Mouse (Mus musculus): ENCODE results near the gene Syngr2. TPM values are rescaled to one million over a fixed set of nuclear protein-coding genes. Genes with fewer than 3 reads are reported as not detected.

Syngr2 gene
- polyA plus RNA-seq, 2 experiments: 41.4 to 75.8 TPM

DNA sequence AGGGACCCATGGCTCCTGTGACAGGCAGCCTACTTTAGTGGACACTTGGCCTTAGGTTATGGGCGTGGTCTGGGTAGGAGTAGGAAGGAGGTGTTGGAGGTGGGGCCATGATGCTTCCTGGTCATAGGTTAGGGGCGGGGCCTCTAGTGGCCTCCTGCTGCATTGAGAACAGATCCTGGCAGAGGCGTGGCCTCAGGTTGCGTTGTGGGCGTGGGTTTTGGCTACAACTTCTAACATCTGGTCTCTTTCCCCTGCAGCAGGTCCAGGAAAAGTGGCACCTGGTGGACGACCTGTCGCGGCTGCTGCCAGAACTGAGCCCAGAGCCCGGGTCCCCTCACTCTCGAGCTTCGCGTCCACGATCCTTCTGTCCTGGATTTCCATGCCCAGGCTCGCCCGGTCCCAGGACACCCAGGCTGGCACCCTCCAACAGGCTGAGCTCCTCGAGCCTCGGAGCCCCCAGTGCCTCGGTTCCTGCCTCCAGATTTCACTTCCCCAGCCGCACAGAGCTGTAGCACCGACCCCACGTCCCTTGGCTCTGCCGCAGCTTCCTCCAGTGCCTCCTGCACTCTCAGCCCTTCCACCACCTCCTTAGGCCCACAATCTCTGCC, 17.1 kb upstream of the Syngr2 start:
- Histone ChIP-seq H3K27ac (replicated peaks; ENCODE audit: low read depth, low read length) (no peak overlapping the region), H3K4me1 (ENCODE audit: control insufficient read depth, insufficient read depth, low read length) (peaks cover 11% of the 10 kb centered on the region), H3K36me3 (ENCODE audit: control insufficient read depth, insufficient read depth, low read length) (no peaks in the 10 kb centered on the region), H3K9me3 (ENCODE audit: control insufficient read depth, low read length) (no peaks in the 10 kb centered on the region), H3K4me2 (replicated peaks; ENCODE audit: low read depth, low read length, severe bottlenecking) (peak overlapping the region; percentile 36), H3K4me3 (replicated peaks; ENCODE audit: low read length) (no peak overlapping the region), H3K9ac (ENCODE audit: low read depth, low read length, severe bottlenecking) (peak overlapping the region; percentile 18; the same call in 1 of the 2 replicates), H3K27me3 (ENCODE audit: control insufficient read depth, insufficient read depth, low read length) (no peaks in the 10 kb centered on the region)
- peak; percentile 52 for DNase-seq (ENCODE audit: low spot score)
- 6% methylated on average over 20 of the region's 22 CpGs for WGBS
- no peak for TF ChIP-seq POLR2A (IDR thresholded peaks at IDR 0.05; ENCODE audit: borderline replicate concordance, extremely low read depth, insufficient read depth, insufficient read length)
- peak; percentile 28; the same call in 1 of the 2 replicates for ATAC-seq (ENCODE audit: low FRiP score, low read depth)

DNA sequence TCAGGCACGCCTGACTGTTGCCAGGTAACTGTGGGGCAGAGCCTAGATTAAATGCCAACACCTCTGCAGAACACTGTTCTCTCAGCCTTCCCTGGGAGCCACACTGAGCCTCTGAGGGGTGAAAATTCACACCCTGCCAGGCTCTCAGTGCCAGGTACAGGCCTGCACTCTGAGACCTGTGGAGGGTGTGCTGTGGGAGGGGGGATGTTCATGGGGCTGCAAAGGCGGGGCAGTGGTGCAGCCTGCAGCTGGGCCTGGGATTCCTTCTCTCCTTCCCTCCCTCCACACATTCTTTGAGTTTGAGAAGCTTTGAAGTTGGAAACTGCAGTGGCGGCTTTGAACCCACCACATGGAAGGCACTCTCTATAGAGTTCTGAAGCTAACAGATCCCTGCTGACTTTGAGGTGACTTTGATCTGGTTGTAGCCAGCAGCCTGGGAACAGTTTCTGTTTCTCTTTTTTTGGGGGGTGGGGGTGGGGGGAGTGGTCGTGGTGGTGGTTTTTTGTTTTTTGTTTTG, 15.4 kb upstream of the Syngr2 start:
- Histone ChIP-seq H3K4me1 (ENCODE audit: control insufficient read depth, insufficient read depth, low read length) (peaks cover 11% of the 10 kb centered on the region), H3K27ac (replicated peaks; ENCODE audit: low read depth, low read length) (no peak overlapping the region)
- WGBS: 43% methylated on average over 4 of the region's 4 CpGs

DNA sequence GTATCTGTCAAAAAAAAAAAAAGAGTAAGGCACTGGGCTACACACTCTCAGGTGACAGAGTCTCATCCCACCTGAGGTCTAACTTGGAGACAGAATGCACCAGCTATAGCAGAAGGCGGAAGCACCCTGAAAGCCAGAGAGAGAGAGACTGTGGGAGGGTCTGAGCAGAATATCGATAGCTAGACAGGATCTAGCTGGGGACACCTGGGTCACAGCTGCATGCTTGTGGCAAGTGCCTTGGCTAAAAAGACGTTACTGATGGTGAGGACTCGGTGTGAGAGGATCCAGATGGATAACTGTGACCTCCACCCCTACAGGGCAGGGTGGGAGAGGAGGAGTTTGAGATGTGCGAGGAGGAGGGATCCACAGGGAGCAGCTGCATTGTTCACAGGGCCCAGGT, 12.5 kb upstream of the Syngr2 start:
- 40% methylated on average over 5 of the region's 5 CpGs for WGBS

More for the DNA sequence above, 15.4 kb upstream of the Syngr2 start:
- H3K4me3 ChIP-seq (replicated peaks; ENCODE audit: low read length): no peak overlapping the region
- H3K9me3 ChIP-seq (ENCODE audit: control insufficient read depth, low read length): no peaks in the 10 kb centered on the region
- H3K9ac ChIP-seq (ENCODE audit: low read depth, low read length, severe bottlenecking): no peak overlapping the region
- no peaks in the 10 kb centered on the region for H3K36me3 ChIP-seq (ENCODE audit: control insufficient read depth, insufficient read depth, low read length)
- TF ChIP-seq POLR2A (IDR thresholded peaks at IDR 0.05; ENCODE audit: borderline replicate concordance, extremely low read depth, insufficient read depth, insufficient read length): no peak
- H3K4me2 ChIP-seq (replicated peaks; ENCODE audit: low read depth, low read length, severe bottlenecking): no peak overlapping the region
- H3K27me3 ChIP-seq (ENCODE audit: control insufficient read depth, insufficient read depth, low read length): no peaks in the 10 kb centered on the region
- DNase-seq (ENCODE audit: low spot score): no peak
- no peak for ATAC-seq (ENCODE audit: low FRiP score, low read depth)

DNA sequence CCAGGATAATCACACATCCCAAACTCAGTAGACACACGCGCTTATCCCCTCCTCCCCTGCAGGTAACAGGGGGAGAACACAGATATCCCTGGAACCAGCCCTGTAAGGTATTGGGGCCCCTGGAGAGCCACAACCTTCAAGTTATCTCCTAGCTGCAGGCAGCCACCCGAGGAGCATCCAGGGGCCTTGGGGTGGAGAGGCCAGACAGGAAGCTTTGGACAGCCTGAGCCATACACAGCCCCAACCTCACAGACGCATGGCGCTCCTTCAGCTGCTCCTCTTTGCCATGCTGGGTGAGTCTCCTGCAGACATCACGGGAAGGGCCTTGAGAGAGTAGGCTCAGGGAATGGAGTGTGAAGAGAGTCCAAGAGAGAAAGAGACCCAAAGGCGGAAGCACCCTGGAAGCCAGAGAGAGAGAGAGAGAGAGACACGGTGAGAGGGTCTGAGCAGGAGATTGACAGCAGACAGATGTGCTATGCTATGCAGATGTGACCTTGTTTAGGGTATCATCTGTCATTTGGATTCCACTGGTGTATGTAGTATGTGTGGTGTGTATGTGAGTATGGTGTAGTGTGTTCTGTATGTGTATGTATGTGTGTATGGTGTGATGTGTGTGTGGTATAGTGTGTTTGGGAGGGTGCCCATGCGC, 11.8 kb upstream of the Syngr2 start, which contains the start of gene 6030468B19Rik:
Gene 6030468B19Rik, plus strand, starts transcription at position 150 of the 649 bp plus-strand sequence.
- DNase-seq (ENCODE audit: low spot score) (no peak), ATAC-seq (ENCODE audit: low FRiP score, low read depth) (peak; percentile 41; the same call in 1 of the 2 replicates)
- H3K36me3 ChIP-seq (ENCODE audit: control insufficient read depth, insufficient read depth, low read length): no peaks in the 10 kb centered on the region
- H3K27me3 ChIP-seq (ENCODE audit: control insufficient read depth, insufficient read depth, low read length): no peaks in the 10 kb centered on the region
- H3K4me2 ChIP-seq (replicated peaks; ENCODE audit: low read depth, low read length, severe bottlenecking): no peak within 1 kb of the TSS
- no peak within 1 kb of the TSS for H3K4me3 ChIP-seq (replicated peaks; ENCODE audit: low read length)
- H3K4me1 ChIP-seq (ENCODE audit: control insufficient read depth, insufficient read depth, low read length): peaks cover 2% of the 10 kb centered on the region
- H3K9ac ChIP-seq (ENCODE audit: low read depth, low read length, severe bottlenecking): no peak within 1 kb of the TSS
- 48% methylated on average over 9 of the region's 9 CpGs for WGBS
- no peaks in the 10 kb centered on the region for H3K9me3 ChIP-seq (ENCODE audit: control insufficient read depth, low read length)
- H3K27ac ChIP-seq (replicated peaks; ENCODE audit: low read depth, low read length): no peak within 1 kb of the TSS
- TF ChIP-seq POLR2A (IDR thresholded peaks at IDR 0.05; ENCODE audit: borderline replicate concordance, extremely low read depth, insufficient read depth, insufficient read length): no peak

More for the DNA sequence above, 12.5 kb upstream of the Syngr2 start:
- Histone ChIP-seq H3K9ac (ENCODE audit: low read depth, low read length, severe bottlenecking) (no peak overlapping the region), H3K9me3 (ENCODE audit: control insufficient read depth, low read length) (no peaks in the 10 kb centered on the region), H3K27me3 (ENCODE audit: control insufficient read depth, insufficient read depth, low read length) (no peaks in the 10 kb centered on the region), H3K4me2 (replicated peaks; ENCODE audit: low read depth, low read length, severe bottlenecking) (no peak overlapping the region), H3K36me3 (ENCODE audit: control insufficient read depth, insufficient read depth, low read length) (no peaks in the 10 kb centered on the region), H3K4me1 (ENCODE audit: control insufficient read depth, insufficient read depth, low read length) (peaks cover 6% of the 10 kb centered on the region), H3K27ac (replicated peaks; ENCODE audit: low read depth, low read length) (no peak overlapping the region), H3K4me3 (replicated peaks; ENCODE audit: low read length) (no peak overlapping the region)
- no peak for ATAC-seq (ENCODE audit: low FRiP score, low read depth)
- no peak for TF ChIP-seq POLR2A (IDR thresholded peaks at IDR 0.05; ENCODE audit: borderline replicate concordance, extremely low read depth, insufficient read depth, insufficient read length)
- no peak for DNase-seq (ENCODE audit: low spot score)

DNA sequence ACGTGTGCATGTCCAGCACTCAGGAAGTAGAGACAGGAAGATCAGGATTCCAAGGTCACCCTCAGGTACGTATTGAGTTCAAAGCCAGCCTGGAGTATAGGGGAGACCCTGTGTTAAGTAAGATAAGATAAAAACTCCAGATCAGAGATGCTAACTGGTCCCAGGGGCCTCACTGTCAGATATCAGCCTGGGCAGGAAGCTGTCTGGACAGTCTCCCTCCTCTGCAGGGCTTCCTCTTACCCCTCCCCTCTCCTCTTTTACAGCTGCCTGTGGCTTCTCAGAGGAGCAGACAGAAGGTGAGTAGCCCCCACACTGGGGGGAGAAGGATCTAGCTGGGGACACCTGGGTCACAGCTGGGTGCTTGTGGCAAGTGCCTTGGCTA, 11.3 kb upstream of the Syngr2 start:
- no peak; the same call in 1 of the 2 replicates for ATAC-seq (ENCODE audit: low FRiP score, low read depth)
- no peaks in the 10 kb centered on the region for H3K9me3 ChIP-seq (ENCODE audit: control insufficient read depth, low read length)

More for the DNA sequence above, 11.3 kb upstream of the Syngr2 start:
- Histone ChIP-seq H3K4me2 (replicated peaks; ENCODE audit: low read depth, low read length, severe bottlenecking) (no peak overlapping the region), H3K27ac (replicated peaks; ENCODE audit: low read depth, low read length) (no peak overlapping the region), H3K4me1 (ENCODE audit: control insufficient read depth, insufficient read depth, low read length) (no peaks in the 10 kb centered on the region), H3K9ac (ENCODE audit: low read depth, low read length, severe bottlenecking) (no peak overlapping the region), H3K4me3 (replicated peaks; ENCODE audit: low read length) (no peak overlapping the region), H3K27me3 (ENCODE audit: control insufficient read depth, insufficient read depth, low read length) (no peaks in the 10 kb centered on the region), H3K36me3 (ENCODE audit: control insufficient read depth, insufficient read depth, low read length) (no peaks in the 10 kb centered on the region)
- 24% methylated on average over 2 of the region's 2 CpGs for WGBS
- no peak for TF ChIP-seq POLR2A (IDR thresholded peaks at IDR 0.05; ENCODE audit: borderline replicate concordance, extremely low read depth, insufficient read depth, insufficient read length)
- no peak for DNase-seq (ENCODE audit: low spot score)
